Mouse (Mus musculus): ENCODE measurements around the gene Slc22a20. TPM values are rescaled to one million over a fixed set of nuclear protein-coding genes. Genes with fewer than 3 reads are reported as not detected.
A peak's percentile ranks its signal among the peaks of the same experiment; 100 is the strongest.

Gene Slc22a20
- polyA plus RNA-seq, 1 experiment: not detected

DNA sequence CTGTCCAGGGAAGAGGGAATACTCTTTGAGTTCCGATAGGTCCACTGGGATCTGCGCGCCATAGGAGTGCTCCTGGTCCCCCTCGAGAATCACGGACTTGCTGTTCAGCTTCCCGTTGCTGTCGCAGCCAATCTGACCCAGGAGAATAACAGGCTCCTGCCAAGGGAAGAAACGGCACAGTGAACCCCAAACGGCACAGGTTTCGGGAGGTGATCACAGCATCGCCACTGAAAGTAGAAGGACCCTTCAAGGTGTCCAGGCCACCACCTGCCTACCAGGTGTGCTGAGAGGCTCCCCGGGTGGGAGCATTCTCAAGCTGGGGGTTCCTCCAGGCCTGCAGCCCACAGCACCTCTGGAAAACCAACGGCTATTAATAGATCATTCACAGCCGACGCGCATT, 34.3 kb downstream of the Slc22a20 start:
- WGBS: 90% methylated on average over 16 of the region's 16 CpGs
- Histone ChIP-seq H3K4me3 (ENCODE audit: insufficient read depth, low read depth, low read length) (no peak overlapping the region), H3K4me1 (ENCODE audit: control insufficient read depth, insufficient read depth, low read length) (no peaks in the 10 kb centered on the region), H3K27ac (ENCODE audit: insufficient read depth, low read depth, low read length) (no peak overlapping the region)
- TF ChIP-seq CTCF (IDR thresholded peaks at IDR 0.05; ENCODE audit: insufficient read depth, low read depth, low read length): no peak
- TF ChIP-seq POLR2A (IDR thresholded peaks at IDR 0.05; ENCODE audit: insufficient read depth, low read depth, low read length): no peak

DNA sequence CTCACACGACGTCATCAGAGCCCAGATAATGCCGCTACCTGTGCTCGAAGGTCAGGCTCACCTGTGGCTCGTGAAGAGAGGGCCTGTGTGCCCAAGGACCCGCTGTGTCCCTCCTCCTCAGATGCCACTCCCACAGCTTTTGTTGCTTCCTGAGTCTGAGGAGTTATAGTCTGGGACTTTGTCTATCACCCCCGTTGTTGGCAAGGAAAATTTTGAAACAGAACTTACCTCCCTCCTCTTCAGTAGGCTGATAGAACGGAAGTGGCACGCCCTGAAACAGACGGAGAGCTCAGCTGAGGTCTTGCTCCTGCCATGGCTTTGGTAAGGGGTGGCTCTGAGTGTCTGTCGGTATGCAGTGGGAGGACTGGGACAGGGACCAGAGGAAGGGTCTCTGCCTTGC, 35.7 kb downstream of the Slc22a20 start:
- Histone ChIP-seq H3K4me1 (ENCODE audit: control insufficient read depth, insufficient read depth, low read length) (peaks cover 7% of the 10 kb centered on the region), H3K4me3 (ENCODE audit: insufficient read depth, low read depth, low read length) (no peak overlapping the region), H3K27ac (ENCODE audit: insufficient read depth, low read depth, low read length) (no peak overlapping the region)
- TF ChIP-seq POLR2A (IDR thresholded peaks at IDR 0.05; ENCODE audit: insufficient read depth, low read depth, low read length): no peak
- TF ChIP-seq CTCF (IDR thresholded peaks at IDR 0.05; ENCODE audit: insufficient read depth, low read depth, low read length): no peak
- WGBS: 95% methylated on average over 11 of the region's 11 CpGs

DNA sequence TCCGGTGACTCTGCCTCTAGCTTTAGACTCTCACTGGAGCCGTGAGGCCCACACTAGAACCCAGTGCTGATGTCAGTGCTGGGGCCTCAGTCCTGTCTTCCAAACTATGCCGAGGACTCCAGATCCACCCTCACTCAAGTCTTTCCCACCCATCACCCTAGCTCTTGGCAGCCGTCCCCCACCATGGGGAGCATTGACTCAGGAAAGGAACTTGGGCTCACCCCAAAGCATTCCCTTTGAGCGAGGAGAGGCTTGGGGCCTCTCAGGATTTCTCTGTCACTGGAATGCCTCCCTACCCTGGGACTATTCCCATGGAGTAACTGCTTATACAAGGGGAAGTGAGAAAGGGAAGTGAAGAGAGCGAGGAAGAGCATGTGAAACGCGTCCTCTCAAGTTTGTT, 40.1 kb downstream of the Slc22a20 start:
- no peak for TF ChIP-seq CTCF (IDR thresholded peaks at IDR 0.05; ENCODE audit: insufficient read depth, low read depth, low read length)
- no peak for TF ChIP-seq POLR2A (IDR thresholded peaks at IDR 0.05; ENCODE audit: insufficient read depth, low read depth, low read length)
- 0 out of 2 replicates have a peak overlapping the region, but pooled peaks have one; percentile 40 for H3K27ac ChIP-seq (ENCODE audit: insufficient read depth, low read depth, low read length)
- WGBS: 74% methylated on average over 8 of the region's 8 CpGs

DNA sequence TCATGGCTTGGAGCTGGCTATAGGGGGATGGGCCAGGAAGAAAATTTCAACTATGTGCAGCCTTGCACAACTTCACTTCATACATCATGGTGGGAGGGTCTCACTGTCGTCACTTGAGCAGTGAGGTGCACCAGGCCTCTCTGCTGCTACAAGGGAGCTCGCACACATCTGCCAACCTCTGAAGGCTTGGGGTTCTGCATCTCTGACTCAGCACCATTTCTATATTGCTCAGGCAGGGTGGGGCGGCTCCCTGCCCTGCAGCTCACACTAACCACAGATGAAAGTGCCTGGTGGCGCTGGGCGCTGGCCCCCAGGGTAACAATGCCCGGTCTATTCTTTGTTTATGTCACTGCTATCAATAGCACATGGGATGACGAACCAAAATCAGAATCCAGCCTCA, 40.9 kb downstream of the Slc22a20 start:
- WGBS: 49% methylated on average over 7 of the region's 7 CpGs
- TF ChIP-seq CTCF (IDR thresholded peaks at IDR 0.05; ENCODE audit: insufficient read depth, low read depth, low read length) (no peak), POLR2A (IDR thresholded peaks at IDR 0.05; ENCODE audit: insufficient read depth, low read depth, low read length) (no peak)

More for the DNA sequence above, 40.1 kb downstream of the Slc22a20 start:
- Histone ChIP-seq H3K4me3 (ENCODE audit: insufficient read depth, low read depth, low read length) (no peak overlapping the region), H3K4me1 (ENCODE audit: control insufficient read depth, insufficient read depth, low read length) (peaks cover 13% of the 10 kb centered on the region)

DNA sequence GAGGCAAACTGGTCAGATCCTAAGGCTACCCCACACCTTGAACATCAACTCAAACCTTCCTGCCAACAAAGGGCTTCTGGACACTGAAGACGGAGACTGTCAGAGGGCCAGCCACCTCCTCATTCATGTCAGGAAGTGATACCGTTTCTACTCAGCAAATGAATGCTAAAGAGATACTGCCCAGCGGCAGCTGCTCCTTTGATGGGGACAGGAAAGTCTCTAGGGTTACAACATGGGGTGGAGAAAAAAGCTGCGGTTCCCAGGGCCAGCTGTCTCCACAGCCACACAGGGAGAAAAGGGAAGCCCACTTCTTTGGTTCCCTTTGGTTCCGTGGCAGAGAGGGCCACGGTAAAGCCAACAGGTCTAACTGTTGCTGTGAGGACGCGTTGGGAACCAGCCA, 41.8 kb downstream of the Slc22a20 start:
- TF ChIP-seq CTCF (IDR thresholded peaks at IDR 0.05; ENCODE audit: insufficient read depth, low read depth, low read length): no peak
- TF ChIP-seq POLR2A (IDR thresholded peaks at IDR 0.05; ENCODE audit: insufficient read depth, low read depth, low read length): no peak
- 60% methylated on average over 8 of the region's 8 CpGs for WGBS
- no peak overlapping the region for H3K4me3 ChIP-seq (ENCODE audit: insufficient read depth, low read depth, low read length)
- peaks cover 16% of the 10 kb centered on the region for H3K4me1 ChIP-seq (ENCODE audit: control insufficient read depth, insufficient read depth, low read length)
- no peak overlapping the region for H3K27ac ChIP-seq (ENCODE audit: insufficient read depth, low read depth, low read length)

More for the DNA sequence above, 40.9 kb downstream of the Slc22a20 start:
- Histone ChIP-seq H3K27ac (ENCODE audit: insufficient read depth, low read depth, low read length) (no peak overlapping the region), H3K4me3 (ENCODE audit: insufficient read depth, low read depth, low read length) (no peak overlapping the region), H3K4me1 (ENCODE audit: control insufficient read depth, insufficient read depth, low read length) (peaks cover 13% of the 10 kb centered on the region)

DNA sequence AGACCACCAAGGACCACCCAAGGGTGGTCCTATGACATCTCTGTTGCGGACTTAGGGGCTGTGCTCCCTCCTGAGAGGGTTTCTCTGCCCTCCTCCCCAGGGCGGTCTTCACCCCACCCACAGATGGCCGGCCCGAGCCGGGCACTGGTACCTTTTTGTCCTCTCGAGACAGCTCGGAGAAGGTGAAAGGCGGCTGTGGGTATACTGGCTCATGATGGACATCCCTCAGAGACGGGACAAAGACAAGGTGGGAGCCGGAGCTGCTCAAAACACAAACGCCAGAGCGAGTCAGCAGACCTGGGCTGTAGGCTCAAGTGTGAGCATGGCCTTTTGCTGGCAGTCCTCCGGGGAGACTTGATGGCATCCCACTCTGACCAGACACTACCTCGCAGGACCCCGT, 42.5 kb downstream of the Slc22a20 start:
- WGBS: 91% methylated on average over 15 of the region's 15 CpGs
- no peak overlapping the region for H3K27ac ChIP-seq (ENCODE audit: insufficient read depth, low read depth, low read length)
- peaks cover 16% of the 10 kb centered on the region for H3K4me1 ChIP-seq (ENCODE audit: control insufficient read depth, insufficient read depth, low read length)
- no peak overlapping the region for H3K4me3 ChIP-seq (ENCODE audit: insufficient read depth, low read depth, low read length)
- TF ChIP-seq CTCF (IDR thresholded peaks at IDR 0.05; ENCODE audit: insufficient read depth, low read depth, low read length): no peak
- TF ChIP-seq POLR2A (IDR thresholded peaks at IDR 0.05; ENCODE audit: insufficient read depth, low read depth, low read length): no peak

DNA sequence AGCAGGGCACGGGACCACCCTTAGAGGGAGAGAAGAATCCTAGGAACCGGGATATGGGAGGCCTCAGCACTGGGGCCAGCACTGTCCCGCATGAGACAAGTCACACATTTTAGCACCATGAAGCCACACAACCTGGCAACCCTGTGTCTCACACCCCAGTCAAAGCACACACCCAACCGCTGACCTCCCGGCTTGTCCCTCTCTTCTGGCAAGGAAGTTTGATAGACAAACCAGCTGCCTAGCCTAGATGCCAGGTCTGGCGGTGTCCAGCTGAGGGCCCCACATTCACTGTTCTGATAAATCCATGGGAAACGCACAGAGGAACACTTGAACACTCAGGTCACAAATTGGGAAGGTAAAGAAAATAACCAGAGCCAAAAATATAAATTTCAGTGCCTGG, 43.4 kb downstream of the Slc22a20 start:
- H3K4me1 ChIP-seq (ENCODE audit: control insufficient read depth, insufficient read depth, low read length): peaks cover 22% of the 10 kb centered on the region
- WGBS: 90% methylated on average over 7 of the region's 7 CpGs
- TF ChIP-seq CTCF (IDR thresholded peaks at IDR 0.05; ENCODE audit: insufficient read depth, low read depth, low read length) (no peak), POLR2A (IDR thresholded peaks at IDR 0.05; ENCODE audit: insufficient read depth, low read depth, low read length) (no peak)
- H3K4me3 ChIP-seq (ENCODE audit: insufficient read depth, low read depth, low read length): no peak overlapping the region
- H3K27ac ChIP-seq (ENCODE audit: insufficient read depth, low read depth, low read length): no peak overlapping the region

DNA sequence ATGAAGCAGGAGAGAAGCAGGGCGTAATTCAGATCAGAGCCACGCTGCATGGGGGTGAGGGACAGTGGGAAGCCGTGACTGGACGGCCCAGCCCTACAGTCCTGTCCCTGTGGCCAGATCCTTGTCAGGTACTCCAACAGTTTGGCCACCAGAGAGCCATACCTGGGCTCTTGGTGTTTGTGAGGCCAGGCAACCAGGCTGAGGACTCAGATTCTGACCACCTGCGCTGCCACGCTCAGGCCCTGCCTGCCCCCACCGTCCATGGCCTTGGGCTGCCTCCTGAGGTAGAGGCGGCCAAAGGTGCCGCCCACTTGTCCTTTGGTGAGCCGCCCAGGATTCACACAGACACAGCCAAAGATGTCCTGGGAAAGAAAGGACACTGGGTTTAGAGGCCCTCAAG, 45.3 kb downstream of the Slc22a20 start:
- H3K4me3 ChIP-seq (ENCODE audit: insufficient read depth, low read depth, low read length): no peak overlapping the region
- H3K27ac ChIP-seq (ENCODE audit: insufficient read depth, low read depth, low read length): no peak overlapping the region
- H3K4me1 ChIP-seq (ENCODE audit: control insufficient read depth, insufficient read depth, low read length): peaks cover 25% of the 10 kb centered on the region
- 85% methylated on average over 10 of the region's 10 CpGs for WGBS
- TF ChIP-seq CTCF (IDR thresholded peaks at IDR 0.05; ENCODE audit: insufficient read depth, low read depth, low read length) (no peak), POLR2A (IDR thresholded peaks at IDR 0.05; ENCODE audit: insufficient read depth, low read depth, low read length) (no peak)

DNA sequence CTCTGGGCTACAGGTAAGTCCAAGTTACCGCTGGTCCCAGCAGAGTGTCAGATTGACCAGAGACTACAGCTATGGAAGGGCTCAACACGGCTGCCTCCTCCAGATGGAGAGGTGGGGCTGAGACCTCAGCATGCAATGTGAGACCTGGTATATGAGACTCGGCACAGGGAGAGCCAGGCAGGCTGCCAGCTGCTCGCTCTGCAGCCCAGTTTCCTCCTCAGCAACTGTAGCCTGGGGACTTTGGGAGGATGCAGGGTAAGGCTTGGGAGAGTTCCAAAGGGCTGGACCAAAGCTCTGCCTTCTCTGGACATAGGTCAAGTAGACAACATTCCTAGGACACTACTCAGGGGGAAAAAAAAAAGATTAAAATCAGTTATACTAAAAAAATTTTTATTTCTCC, 45.8 kb downstream of the Slc22a20 start:
- Histone ChIP-seq H3K27ac (ENCODE audit: insufficient read depth, low read depth, low read length) (no peak overlapping the region), H3K4me3 (ENCODE audit: insufficient read depth, low read depth, low read length) (no peak overlapping the region), H3K4me1 (ENCODE audit: control insufficient read depth, insufficient read depth, low read length) (peaks cover 21% of the 10 kb centered on the region)
- WGBS: 48% methylated on average over 4 of the region's 4 CpGs
- TF ChIP-seq CTCF (IDR thresholded peaks at IDR 0.05; ENCODE audit: insufficient read depth, low read depth, low read length): no peak
- no peak for TF ChIP-seq POLR2A (IDR thresholded peaks at IDR 0.05; ENCODE audit: insufficient read depth, low read depth, low read length)

DNA sequence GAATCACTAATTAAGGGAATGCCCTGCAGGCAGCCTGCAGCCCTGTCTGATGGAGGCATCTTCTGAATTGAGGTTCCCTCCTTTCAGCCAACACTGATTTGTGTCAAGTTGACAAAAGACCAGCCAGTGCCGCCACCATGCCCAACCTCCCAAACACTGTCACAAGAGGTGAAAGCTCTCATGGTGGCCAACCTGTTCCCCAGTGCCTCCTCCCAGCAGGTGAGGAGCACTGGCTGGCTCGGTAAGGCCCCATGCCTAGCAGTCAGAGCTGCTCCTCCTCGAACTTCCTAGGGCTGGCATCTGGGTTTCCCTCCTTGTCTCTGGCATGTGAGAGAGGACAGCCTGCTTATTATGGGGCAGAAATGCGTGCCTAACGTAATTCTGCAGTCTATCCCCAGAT, 46.2 kb downstream of the Slc22a20 start:
- H3K27ac ChIP-seq (ENCODE audit: insufficient read depth, low read depth, low read length): no peak overlapping the region
- TF ChIP-seq CTCF (IDR thresholded peaks at IDR 0.05; ENCODE audit: insufficient read depth, low read depth, low read length) (no peak), POLR2A (IDR thresholded peaks at IDR 0.05; ENCODE audit: insufficient read depth, low read depth, low read length) (no peak)
- H3K4me1 ChIP-seq (ENCODE audit: control insufficient read depth, insufficient read depth, low read length): peaks cover 17% of the 10 kb centered on the region
- 56% methylated on average over 5 of the region's 5 CpGs for WGBS
- H3K4me3 ChIP-seq (ENCODE audit: insufficient read depth, low read depth, low read length): no peak overlapping the region

Data from olfactory bulb, adult 2 months (tissue).